Mouse (Mus musculus) heart, adult 2 months (tissue): ENCODE results near the gene Phospho1.

ENCODE experiments used
- CTCF ChIP-seq: fragments of 200-600 bp; IDR thresholded peaks from 2 replicates; pipeline ENCODE4 v1.8.1; 2022; ENCODE audit warnings: antibody characterized with exemption, mild to moderate bottlenecking, moderate library complexity
- POLR2A ChIP-seq: fragments of 200-500 bp; IDR thresholded peaks from 2 replicates; pipeline ENCODE4 v1.6.1; 2011; ENCODE audit warnings: mild to moderate bottlenecking, low read depth, low read length, control low read depth; ENCODE audit not compliant: insufficient read depth

DNA sequence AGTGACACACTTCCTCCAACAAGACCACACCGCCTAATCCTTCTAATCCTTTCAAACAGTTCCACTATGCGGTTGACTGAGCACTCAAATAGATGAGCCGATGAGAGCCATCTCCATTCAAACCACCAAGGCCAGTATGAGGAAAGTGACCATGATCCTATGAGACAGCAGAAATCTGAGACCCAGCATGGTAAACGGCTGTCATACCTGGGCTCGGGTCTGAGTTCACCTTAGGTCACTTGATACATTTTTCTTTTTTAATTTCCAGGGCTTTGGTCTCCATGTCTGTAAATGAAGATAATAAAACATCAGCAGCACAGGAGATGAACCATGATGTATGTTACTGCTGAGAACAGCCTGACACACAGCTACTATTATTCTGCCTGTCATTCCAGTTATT, 16.4 kb upstream of the Phospho1 start:
- TF ChIP-seq POLR2A (no peak), CTCF (no peak)
